Mouse (Mus musculus): Measurements from ENCODE around the gene Vmn2r32.
"Not testable (repeated sequence)": the region's sequence is repeated elsewhere in the genome, so short reads cannot be mapped to it uniquely, and the experiment has no call there.

Vmn2r32 gene

GRCm38 (mm10) chr7:7479918-7480317 lies at the start of gene Vmn2r32:
Vmn2r32 (minus strand) TSS chr7:7480018.
- DNase-seq = not testable (repeated sequence)

All from right cerebral cortex, postnatal 4 days (tissue).